Mouse (Mus musculus): ENCODE results near the gene Nf2.

GRCm38 (mm10) chr11:4854181-4854580 is 4.8 kb upstream of the Nf2 start:
- TF ChIP-seq CTCF (IDR thresholded peaks at IDR 0.05; ENCODE audit: low read depth), result no peak
- TF ChIP-seq EP300 (IDR thresholded peaks at IDR 0.05; ENCODE audit: low read depth), result no peak
